Mouse (Mus musculus) lung, postnatal 0 days (tissue): Measurements from ENCODE around the gene Aff1. TPM values are rescaled to one million over a fixed set of nuclear protein-coding genes. Genes with fewer than 3 reads are reported as not detected.

ENCODE experiments used
- ATAC-seq: fragments of 200-750 bp; cut with Nextera tagmentation; 2 replicates; pipeline ENCODE4 v1.8.0; 2017; ENCODE audit warnings: moderate library complexity
- DNase-seq: peaks from one replicate; pipeline ENCODE4 v3.0.0-alpha.2; 2016; ENCODE audit warnings: low spot score
- H3K27ac ChIP-seq: fragments of 300-500 bp; sonication (generic); 2 replicates; pipeline ENCODE4 v1.5.1; 2014; ENCODE audit warnings: antibody characterized with exemption, mild to moderate bottlenecking, low read length, mixed read lengths
- H3K27me3 ChIP-seq: fragments of 300-500 bp; sonication (generic); replicated peaks from 2 replicates; pipeline ENCODE4 v1.6.1; 2014; ENCODE audit warnings: low read length, mixed read lengths; ENCODE audit not compliant: insufficient read depth
- H3K36me3 ChIP-seq: fragments of 300-500 bp; sonication (generic); 2 replicates; pipeline ENCODE4 v1.6.1; 2014; ENCODE audit warnings: low read length, mixed read lengths; ENCODE audit not compliant: insufficient read depth
- H3K4me1 ChIP-seq: fragments of 300-500 bp; sonication (generic); 2 replicates; pipeline ENCODE4 v1.6.1; 2014; ENCODE audit warnings: antibody characterized with exemption, low read depth, low read length, mixed read lengths; ENCODE audit not compliant: insufficient read depth
- H3K4me2 ChIP-seq: fragments of 300-500 bp; sonication (generic); replicated peaks from 2 replicates; pipeline ENCODE4 v1.6.1; 2014; ENCODE audit warnings: low read depth, mild to moderate bottlenecking, low read length, moderate library complexity, mixed read lengths
- H3K4me3 ChIP-seq: fragments of 300-500 bp; sonication (generic); 2 replicates; pipeline ENCODE4 v1.5.1; 2014; ENCODE audit warnings: low read depth, low read length
- H3K9ac ChIP-seq: fragments of 300-500 bp; sonication (generic); replicated peaks from 2 replicates; pipeline ENCODE4 v1.6.1; 2014; ENCODE audit warnings: low read depth, mild to moderate bottlenecking
- H3K9me3 ChIP-seq: fragments of 300-500 bp; sonication (generic); 2 replicates; pipeline ENCODE4 v1.6.1; 2016; ENCODE audit warnings: low read length, mixed read lengths
- CTCF ChIP-seq: IDR thresholded peaks from 2 replicates; pipeline ENCODE4 v1.5.1; 2016; ENCODE audit warnings: antibody characterized with exemption, mild to moderate bottlenecking
- EP300 ChIP-seq: IDR thresholded peaks from 2 replicates; pipeline ENCODE4 v1.6.1; 2016; ENCODE audit warnings: antibody characterized with exemption, mild to moderate bottlenecking, control low read depth
- WGBS: fragments of 180-500 bp; shearing (Covaris S2); extraction: QIAGEN DNeasy Blood & Tissue Kit; methylation state at CpG from one replicate; pipeline ENCODE4 v1.1.7; 2014; 5-methylcytosine and 5-hydroxymethylcytosine counted together
- polyA plus RNA-seq: library from polyadenylated mRNA; unstranded; fragments of >200 nt; fragmentation: Nextera tagmentation; extraction: Ambion mirVana; gene quantifications from 2 replicates; pipeline ENCODE4 v1.2.1, GENCODE M21; 2015

The Aff1 gene
- polyA plus RNA-seq, 1 experiment from 2014 or later = 9.4 TPM

DNA sequence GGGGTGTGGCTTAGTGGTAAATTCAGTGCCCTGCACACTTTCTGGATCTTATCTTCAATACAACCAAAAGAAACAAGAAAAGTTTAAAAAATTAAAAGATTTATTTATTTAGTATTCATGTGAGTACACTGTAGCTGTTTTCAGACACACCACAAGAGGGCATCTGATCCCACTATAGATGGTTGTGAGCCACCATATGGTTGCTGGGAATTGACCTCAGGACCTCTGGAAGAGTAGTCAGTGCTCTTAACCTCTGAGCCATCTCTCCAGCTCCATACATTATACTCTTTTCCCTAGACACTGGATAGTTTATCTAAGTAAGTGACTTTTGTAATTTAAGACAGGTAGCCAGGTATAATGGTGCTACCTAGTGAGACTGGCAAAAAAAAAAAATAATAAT, 1.0 kb upstream of the Aff1 start:
- TF ChIP-seq CTCF = peak; percentile 54
- no peak for TF ChIP-seq EP300
- H3K9ac ChIP-seq = no peak overlapping the region
- H3K27ac ChIP-seq = no peak overlapping the region; the same call in 1 of the 2 replicates
- H3K4me1 ChIP-seq = peaks cover 3% of the 10 kb centered on the region; the same call in 1 of the 2 replicates
- peak overlapping the region; percentile 100; the same call in 1 of the 2 replicates for H3K4me2 ChIP-seq
- ATAC-seq (no peak), DNase-seq (no peak)
- H3K9me3 ChIP-seq = no peaks in the 10 kb centered on the region
- H3K36me3 ChIP-seq = no peaks in the 10 kb centered on the region
- peak overlapping the region; percentile 70 for H3K4me3 ChIP-seq
- no peaks in the 10 kb centered on the region for H3K27me3 ChIP-seq

GRCm38 (mm10) chr5:103692531-103693040, 412 bp downstream of the Aff1 start:
- peak overlapping the region; percentile 70 for H3K4me3 ChIP-seq
- H3K4me2 ChIP-seq = peak overlapping the region; percentile 100
- TF ChIP-seq CTCF = no peak
- H3K9me3 ChIP-seq = no peaks in the 10 kb centered on the region
- peak; percentile 34 for ATAC-seq
- no peaks in the 10 kb centered on the region for H3K36me3 ChIP-seq
- WGBS = under 1% methylated on average over 34 of the region's 34 CpGs
- peaks cover 3% of the 10 kb centered on the region; the same call in 1 of the 2 replicates for H3K4me1 ChIP-seq
- peak; percentile 58 for DNase-seq
- H3K27ac ChIP-seq = peak overlapping the region; percentile 85
- H3K27me3 ChIP-seq = no peaks in the 10 kb centered on the region
- peak overlapping the region; percentile 59 for H3K9ac ChIP-seq

- TF ChIP-seq CTCF (no peak), EP300 (no peak)
- peaks cover 3% of the 10 kb centered on the region; the same call in 1 of the 2 replicates for H3K4me1 ChIP-seq
- peak overlapping the region; percentile 100 for H3K4me2 ChIP-seq
- H3K4me3 ChIP-seq = peak overlapping the region; percentile 70
- ATAC-seq (0 out of 2 replicates have a peak, but pooled peaks have one; percentile 1), DNase-seq (peak; percentile 45)
- H3K9me3 ChIP-seq = no peaks in the 10 kb centered on the region
- no peaks in the 10 kb centered on the region for H3K27me3 ChIP-seq
- H3K27ac ChIP-seq = peak overlapping the region; percentile 85
- 2% methylated on average over 28 of the region's 28 CpGs for WGBS
- no peaks in the 10 kb centered on the region for H3K36me3 ChIP-seq
- peak overlapping the region; percentile 59 for H3K9ac ChIP-seq
Observed at GRCm38 (mm10) chr5:103693041-103693641, 967 bp downstream of the Aff1 start.

DNA sequence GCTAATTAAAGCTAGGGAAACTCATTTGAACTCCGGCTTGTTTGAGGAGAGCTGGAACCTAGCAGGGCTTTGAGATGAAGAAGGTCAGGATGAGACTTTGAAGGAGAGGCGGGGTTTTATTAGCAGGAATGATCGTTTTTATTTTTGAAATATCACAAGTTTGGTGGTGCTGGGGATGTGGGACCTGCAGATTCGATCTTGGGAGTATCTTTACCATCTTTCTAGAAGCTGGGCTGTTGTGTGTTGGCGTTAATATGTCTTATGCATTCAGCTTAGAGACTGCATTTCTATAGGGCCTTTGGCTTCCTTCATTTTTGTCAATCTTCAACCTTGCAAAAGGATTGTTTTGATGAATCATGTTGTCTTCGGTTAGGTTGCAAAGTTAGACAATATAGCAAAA, 1.9 kb downstream of the Aff1 start:
- Histone ChIP-seq H3K4me3 (no peak overlapping the region), H3K36me3 (no peaks in the 10 kb centered on the region), H3K9me3 (no peaks in the 10 kb centered on the region), H3K4me1 (peaks cover 3% of the 10 kb centered on the region; the same call in 1 of the 2 replicates), H3K4me2 (peak overlapping the region; percentile 100), H3K27me3 (no peaks in the 10 kb centered on the region), H3K9ac (no peak overlapping the region), H3K27ac (no peak overlapping the region)
- no peak for ATAC-seq
- 61% methylated on average over 6 of the region's 6 CpGs for WGBS
- DNase-seq = no peak
- TF ChIP-seq EP300 = no peak
- TF ChIP-seq CTCF = no peak

- no peak for DNase-seq
Observed at GRCm38 (mm10) chr5:103697875-103698491, 5.8 kb downstream of the Aff1 start.

DNA sequence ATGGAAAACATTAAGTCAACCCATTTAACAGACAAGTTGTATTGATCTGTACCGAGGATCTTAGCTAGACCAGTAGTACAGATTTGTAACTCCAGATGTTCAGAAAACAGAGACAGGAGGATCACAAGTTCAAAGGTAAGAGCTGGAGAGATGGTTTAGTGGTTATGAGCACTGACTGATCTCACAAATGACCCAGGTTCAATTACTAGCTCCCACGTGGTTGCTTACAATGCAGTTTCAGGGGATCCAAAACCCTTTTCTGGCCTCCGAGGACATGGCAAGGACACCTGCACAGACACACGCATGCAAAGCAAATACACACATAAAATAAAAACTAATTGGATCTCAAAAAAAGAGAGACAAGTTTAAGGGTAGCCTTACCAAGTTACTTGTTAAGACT, 6.4 kb downstream of the Aff1 start:
- no peak overlapping the region for H3K9ac ChIP-seq
- H3K36me3 ChIP-seq = no peaks in the 10 kb centered on the region
- no peak overlapping the region for H3K4me3 ChIP-seq
- WGBS = 85% methylated on average over 4 of the region's 4 CpGs
- no peaks in the 10 kb centered on the region for H3K4me1 ChIP-seq
- TF ChIP-seq EP300 (no peak), CTCF (no peak)
- H3K4me2 ChIP-seq = no peak overlapping the region
- H3K9me3 ChIP-seq = no peaks in the 10 kb centered on the region
- DNase-seq = no peak
- H3K27me3 ChIP-seq = no peaks in the 10 kb centered on the region
- H3K27ac ChIP-seq = no peak overlapping the region
- no peak for ATAC-seq

More at GRCm38 (mm10) chr5:103697875-103698491, 5.8 kb downstream of the Aff1 start:
- H3K36me3 ChIP-seq = no peaks in the 10 kb centered on the region
- H3K27me3 ChIP-seq = no peaks in the 10 kb centered on the region
- H3K4me2 ChIP-seq = no peak overlapping the region
- ATAC-seq = no peak
- H3K9ac ChIP-seq = no peak overlapping the region
- H3K4me1 ChIP-seq = peaks cover 3% of the 10 kb centered on the region; the same call in 1 of the 2 replicates
- TF ChIP-seq EP300 = no peak
- no peak for TF ChIP-seq CTCF
- no peaks in the 10 kb centered on the region for H3K9me3 ChIP-seq
- no peak overlapping the region for H3K27ac ChIP-seq
- H3K4me3 ChIP-seq = no peak overlapping the region
- 68% methylated on average over 5 of the region's 5 CpGs for WGBS
